Mouse (Mus musculus) neural tube, embryonic 12.5 days (tissue): Measurements from ENCODE around the gene Dclk1. TPM values are rescaled to one million over a fixed set of nuclear protein-coding genes. Genes with fewer than 3 reads are reported as not detected.

Experiments
- ATAC-seq: fragments of 200-750 bp; cut with Nextera tagmentation; 2 replicates; pipeline ENCODE4 v1.8.0; 2017; ENCODE audit warnings: low read depth, mild to moderate bottlenecking, moderate TSS enrichment, moderate library complexity; ENCODE audit not compliant: low FRiP score
- H3K27ac ChIP-seq: fragments of 300-500 bp; sonication (generic); 2 replicates; pipeline ENCODE4 v1.5.1; 2016
- H3K27me3 ChIP-seq: fragments of 300-500 bp; sonication (generic); replicated peaks from 2 replicates; pipeline ENCODE4 v1.6.1; 2016; ENCODE audit warnings: mild to moderate bottlenecking
- H3K36me3 ChIP-seq: fragments of 300-500 bp; sonication (generic); 2 replicates; pipeline ENCODE4 v1.6.1; 2016; ENCODE audit warnings: mild to moderate bottlenecking
- H3K4me1 ChIP-seq: fragments of 300-500 bp; sonication (generic); 2 replicates; pipeline ENCODE4 v1.6.1; 2016
- H3K4me2 ChIP-seq: fragments of 300-500 bp; sonication (generic); replicated peaks from 2 replicates; pipeline ENCODE4 v1.6.1; 2016; ENCODE audit warnings: mild to moderate bottlenecking
- H3K4me3 ChIP-seq: fragments of 300-500 bp; sonication (generic); 2 replicates; pipeline ENCODE4 v1.5.1; 2016
- H3K9ac ChIP-seq: fragments of 300-500 bp; sonication (generic); 2 replicates; pipeline ENCODE4 v1.6.1; 2016; ENCODE audit warnings: mild to moderate bottlenecking
- H3K9me3 ChIP-seq: fragments of 300-500 bp; sonication (generic); 2 replicates; pipeline ENCODE4 v1.6.1; 2016; ENCODE audit warnings: mild to moderate bottlenecking
- WGBS: fragments of 180-500 bp; shearing (Covaris S2); methylation state at CpG from one replicate; pipeline ENCODE4 v1.1.7; 2016; 5-methylcytosine and 5-hydroxymethylcytosine counted together
- polyA plus RNA-seq: library from polyadenylated mRNA; unstranded; fragments of >200 nt; fragmentation: Nextera tagmentation; extraction: Ambion mirVana; gene quantifications from 2 replicates; pipeline ENCODE4 v1.2.1, GENCODE M21; 2016

Dclk1 gene
- polyA plus RNA-seq, 1 experiment from 2014 or later, result 171 TPM

DNA sequence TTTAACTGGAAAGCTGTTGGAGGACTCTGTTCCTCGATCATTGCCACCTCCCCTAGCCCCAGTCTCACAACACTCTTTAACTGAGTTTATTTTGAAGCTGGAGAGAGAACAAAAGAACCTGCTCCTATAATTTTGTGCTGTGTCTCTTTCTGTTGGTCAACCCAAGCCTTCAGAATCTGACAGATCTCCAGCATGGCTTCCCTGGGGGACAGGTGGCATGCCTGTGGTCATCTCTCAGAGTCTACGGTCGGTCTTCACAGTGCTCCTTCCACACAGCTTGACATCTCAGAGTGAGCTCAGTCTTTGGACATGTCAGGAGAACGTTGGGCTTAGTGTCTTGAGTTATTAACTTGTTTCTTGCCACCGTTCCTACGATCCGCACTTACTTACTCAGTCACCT, 204.5 kb downstream of the Dclk1 start:
- Histone ChIP-seq H3K27ac (no peak overlapping the region), H3K4me2 (no peak overlapping the region), H3K4me3 (no peak overlapping the region), H3K9ac (no peak overlapping the region), H3K36me3 (no peaks in the 10 kb centered on the region), H3K4me1 (no peaks in the 10 kb centered on the region), H3K27me3 (no peaks in the 10 kb centered on the region), H3K9me3 (no peaks in the 10 kb centered on the region)
- 90% methylated on average over 7 of the region's 7 CpGs for WGBS
- ATAC-seq, result no peak

DNA sequence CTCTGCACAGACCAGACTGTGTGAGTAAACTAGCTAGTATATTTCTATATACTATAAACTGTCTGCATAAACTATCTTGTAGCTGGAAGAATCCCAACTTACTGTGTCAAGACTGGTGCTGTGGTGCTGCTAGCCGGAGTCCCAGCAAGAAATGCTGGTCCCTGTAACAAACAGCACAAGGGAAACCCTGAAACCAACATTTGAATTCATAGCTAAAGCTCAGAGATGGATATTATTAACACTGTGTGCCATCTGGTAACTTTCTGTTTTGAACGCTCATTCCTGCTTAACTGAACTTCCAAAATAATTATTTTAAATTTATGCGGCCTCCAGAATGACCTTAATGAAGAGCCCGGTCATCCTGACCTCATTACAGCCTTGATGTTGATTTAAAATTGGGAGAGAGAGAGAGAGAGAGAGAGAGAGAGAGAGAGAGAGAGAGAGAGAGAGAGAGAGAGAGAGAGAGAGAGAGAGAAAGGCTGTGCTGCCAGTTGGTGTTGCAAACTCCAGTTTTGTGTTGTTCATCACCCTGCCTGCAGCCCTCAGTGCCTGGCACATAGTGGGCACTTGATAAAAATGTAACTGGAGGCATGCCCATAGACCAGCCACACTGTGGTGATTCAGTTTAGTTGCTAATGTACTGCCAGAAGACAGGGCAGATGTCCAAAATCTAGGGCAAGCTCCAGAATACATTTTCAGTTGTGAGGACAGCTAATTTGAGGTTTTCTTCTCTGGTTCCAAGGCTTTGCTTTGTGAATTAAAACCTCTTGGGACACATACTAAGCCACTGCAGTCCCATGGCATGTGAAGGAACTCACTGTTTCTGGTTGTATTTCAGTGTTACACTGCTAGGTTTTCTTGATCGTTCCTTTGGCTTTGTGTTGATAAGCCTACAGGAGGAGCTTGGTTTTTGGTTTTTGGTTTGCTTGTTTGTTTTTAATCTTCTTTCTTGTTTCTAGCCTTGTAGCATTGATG, 205.6 kb downstream of the Dclk1 start:
- H3K4me3 ChIP-seq, result no peak overlapping the region
- H3K27ac ChIP-seq, result no peak overlapping the region
- no peaks in the 10 kb centered on the region for H3K27me3 ChIP-seq
- ATAC-seq, result no peak
- H3K9ac ChIP-seq, result no peak overlapping the region
- 87% methylated on average over 5 of the region's 5 CpGs for WGBS
- no peak overlapping the region for H3K4me2 ChIP-seq
- H3K36me3 ChIP-seq, result peaks cover 3% of the 10 kb centered on the region; the same call in 1 of the 2 replicates
- H3K4me1 ChIP-seq, result no peaks in the 10 kb centered on the region
- no peaks in the 10 kb centered on the region for H3K9me3 ChIP-seq

GRCm38 (mm10) chr3:55449148-55449547, 207.0 kb downstream of the Dclk1 start:
- no peak for ATAC-seq
- Histone ChIP-seq H3K9me3 (no peaks in the 10 kb centered on the region), H3K4me3 (no peak overlapping the region), H3K9ac (no peak overlapping the region), H3K4me2 (no peak overlapping the region), H3K27me3 (no peaks in the 10 kb centered on the region), H3K4me1 (no peaks in the 10 kb centered on the region), H3K36me3 (peaks cover 3% of the 10 kb centered on the region; the same call in 1 of the 2 replicates), H3K27ac (no peak overlapping the region)
- 87% methylated on average over 2 of the region's 2 CpGs for WGBS

DNA sequence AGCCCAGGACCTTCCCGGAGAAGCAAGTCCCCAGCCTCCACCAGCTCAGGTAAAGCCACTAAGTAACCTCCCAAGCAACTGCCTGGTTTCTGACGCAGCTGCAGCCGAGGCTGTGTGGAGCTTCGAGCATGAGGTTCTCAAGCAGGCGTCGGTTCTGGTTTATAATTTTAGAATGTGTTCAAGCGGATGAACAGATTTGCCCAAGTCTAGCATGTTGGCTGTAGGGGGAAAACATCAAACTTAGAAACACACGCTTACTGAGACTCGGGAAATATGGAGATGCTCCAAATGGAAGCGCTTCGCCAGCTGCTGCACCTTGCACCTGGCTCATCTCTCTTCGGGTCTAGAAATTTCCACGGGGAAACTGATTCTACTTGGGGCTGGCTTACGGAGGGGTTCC, 208.9 kb downstream of the Dclk1 start:
- Histone ChIP-seq H3K36me3 (peaks cover 3% of the 10 kb centered on the region; the same call in 1 of the 2 replicates), H3K4me2 (no peak overlapping the region), H3K27me3 (no peaks in the 10 kb centered on the region), H3K4me3 (no peak overlapping the region), H3K9ac (no peak overlapping the region), H3K9me3 (no peaks in the 10 kb centered on the region), H3K4me1 (no peaks in the 10 kb centered on the region), H3K27ac (no peak overlapping the region)
- no peak for ATAC-seq
- WGBS, result 94% methylated on average over 14 of the region's 14 CpGs

- Histone ChIP-seq H3K36me3 (peaks cover 3% of the 10 kb centered on the region), H3K27ac (no peak overlapping the region), H3K9ac (no peak overlapping the region), H3K27me3 (no peaks in the 10 kb centered on the region), H3K9me3 (no peaks in the 10 kb centered on the region), H3K4me3 (no peak overlapping the region), H3K4me1 (no peaks in the 10 kb centered on the region), H3K4me2 (no peak overlapping the region)
- ATAC-seq, result no peak
- 85% methylated on average over 3 of the region's 3 CpGs for WGBS
Measured at GRCm38 (mm10) chr3:55451877-55452276, 209.7 kb downstream of the Dclk1 start.

DNA sequence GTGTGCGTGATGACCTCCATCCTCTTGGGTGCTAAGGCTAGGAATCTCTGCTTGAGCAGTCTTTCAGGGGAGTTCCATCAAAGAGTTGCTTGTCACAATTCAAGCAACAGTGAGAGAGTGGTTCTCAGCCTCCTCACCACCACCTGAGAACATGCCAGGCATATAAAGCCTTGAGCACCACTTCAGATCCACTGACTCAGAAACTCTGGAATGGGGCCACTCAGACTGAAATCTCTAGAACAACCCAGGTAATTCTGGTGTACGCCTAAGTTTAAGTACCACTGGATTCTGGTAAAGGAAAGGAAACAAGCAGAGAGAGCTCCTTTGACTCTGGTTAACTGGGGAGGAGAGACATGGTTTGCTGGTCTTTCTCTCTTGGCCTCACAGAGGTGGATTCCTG, 210.3 kb downstream of the Dclk1 start:
- H3K36me3 ChIP-seq, result peaks cover 3% of the 10 kb centered on the region
- H3K4me1 ChIP-seq, result no peaks in the 10 kb centered on the region
- H3K9me3 ChIP-seq, result no peaks in the 10 kb centered on the region
- no peak overlapping the region for H3K4me3 ChIP-seq
- no peak overlapping the region for H3K27ac ChIP-seq
- no peaks in the 10 kb centered on the region for H3K27me3 ChIP-seq
- ATAC-seq, result no peak
- no peak overlapping the region for H3K4me2 ChIP-seq
- H3K9ac ChIP-seq, result no peak overlapping the region
- 93% methylated on average over 2 of the region's 2 CpGs for WGBS

GRCm38 (mm10) chr3:55461092-55461491, 218.9 kb downstream of the Dclk1 start:
- peaks cover 12% of the 10 kb centered on the region for H3K4me1 ChIP-seq
- no peak overlapping the region for H3K27ac ChIP-seq
- ATAC-seq, result peak; percentile 49; the same call in 1 of the 2 replicates
- H3K4me2 ChIP-seq, result peak overlapping the region; percentile 57
- H3K4me3 ChIP-seq, result no peak overlapping the region
- WGBS, result 57% methylated on average over 3 of the region's 3 CpGs
- H3K9me3 ChIP-seq, result no peaks in the 10 kb centered on the region
- no peaks in the 10 kb centered on the region; the same call in 1 of the 2 replicates for H3K36me3 ChIP-seq
- H3K9ac ChIP-seq, result no peak overlapping the region
- no peaks in the 10 kb centered on the region for H3K27me3 ChIP-seq

DNA sequence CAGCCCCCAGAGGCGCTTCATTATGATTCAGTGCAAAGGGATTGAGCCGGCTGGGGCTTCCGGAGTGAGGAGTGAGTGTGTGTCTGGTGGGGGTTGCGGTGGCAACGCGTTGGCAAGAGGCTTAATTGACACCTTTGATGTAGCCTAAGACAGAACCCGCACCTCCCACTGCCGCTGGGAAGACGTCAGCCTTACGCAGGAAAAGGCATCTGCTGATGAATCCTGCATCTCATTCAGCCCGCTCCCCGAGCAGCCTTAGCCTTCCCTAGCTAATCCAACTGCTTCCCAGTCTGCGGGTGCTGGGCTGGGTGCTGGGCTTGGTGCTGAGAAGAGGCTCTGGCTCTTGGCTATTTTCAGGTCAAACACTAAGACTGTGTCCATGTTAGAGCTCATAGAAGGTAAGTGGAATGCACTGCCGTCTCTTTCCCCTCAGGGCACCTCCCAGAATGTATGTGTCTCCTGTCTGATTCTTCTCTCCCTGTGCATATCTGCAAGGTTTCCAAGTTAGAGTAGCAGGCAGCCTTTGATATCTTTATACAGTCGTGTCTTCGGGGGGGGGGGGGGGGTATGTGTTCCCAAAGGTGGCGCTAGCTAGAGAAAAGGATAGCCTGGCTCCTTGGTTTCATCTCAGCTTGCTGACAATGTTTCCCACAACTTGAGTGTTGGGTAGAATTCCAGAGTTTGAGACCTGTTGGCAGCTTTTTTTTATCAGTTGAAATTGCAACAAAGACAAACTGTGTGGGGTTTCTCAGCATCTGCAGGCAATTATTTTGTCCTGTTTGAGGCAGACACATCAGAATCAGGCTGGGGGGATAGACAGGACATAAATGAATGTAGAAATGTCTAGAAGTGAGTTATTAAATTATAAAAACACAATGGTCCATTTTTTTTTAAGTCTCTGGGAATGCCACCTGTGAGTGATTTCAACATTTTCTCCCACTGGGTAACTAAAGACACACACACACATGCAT, 219.8 kb downstream of the Dclk1 start:
- Histone ChIP-seq H3K27me3 (no peaks in the 10 kb centered on the region), H3K9ac (no peak overlapping the region), H3K9me3 (no peaks in the 10 kb centered on the region), H3K4me3 (peak overlapping the region; percentile 13; the same call in 1 of the 2 replicates), H3K4me2 (peak overlapping the region; percentile 57), H3K36me3 (no peaks in the 10 kb centered on the region), H3K4me1 (peaks cover 12% of the 10 kb centered on the region), H3K27ac (no peak overlapping the region)
- ATAC-seq, result peak; percentile 91
- WGBS, result 1% methylated on average over 17 of the region's 17 CpGs

GRCm38 (mm10) chr3:55462904-55463668, 220.9 kb downstream of the Dclk1 start:
- Histone ChIP-seq H3K4me3 (no peak overlapping the region), H3K9me3 (no peaks in the 10 kb centered on the region), H3K27ac (no peak overlapping the region), H3K4me2 (no peak overlapping the region), H3K36me3 (no peaks in the 10 kb centered on the region), H3K27me3 (no peaks in the 10 kb centered on the region), H3K9ac (no peak overlapping the region), H3K4me1 (peaks cover 12% of the 10 kb centered on the region)
- WGBS, result 82% methylated on average over 4 of the region's 4 CpGs
- ATAC-seq, result no peak

GRCm38 (mm10) chr3:55464226-55464625, 222.1 kb downstream of the Dclk1 start:
- 73% methylated on average over 3 of the region's 3 CpGs for WGBS
- H3K36me3 ChIP-seq, result no peaks in the 10 kb centered on the region
- no peak overlapping the region for H3K4me2 ChIP-seq
- no peaks in the 10 kb centered on the region for H3K9me3 ChIP-seq
- H3K27me3 ChIP-seq, result no peaks in the 10 kb centered on the region
- peaks cover 12% of the 10 kb centered on the region for H3K4me1 ChIP-seq
- H3K27ac ChIP-seq, result no peak overlapping the region
- H3K4me3 ChIP-seq, result no peak overlapping the region
- no peak for ATAC-seq
- H3K9ac ChIP-seq, result no peak overlapping the region

GRCm38 (mm10) chr3:55465785-55466184, 223.6 kb downstream of the Dclk1 start:
- Histone ChIP-seq H3K4me2 (no peak overlapping the region), H3K9ac (no peak overlapping the region), H3K27me3 (no peaks in the 10 kb centered on the region), H3K27ac (no peak overlapping the region), H3K4me1 (peaks cover 12% of the 10 kb centered on the region), H3K9me3 (no peaks in the 10 kb centered on the region), H3K36me3 (no peaks in the 10 kb centered on the region), H3K4me3 (no peak overlapping the region)
- WGBS, result 78% methylated on average over 8 of the region's 8 CpGs
- ATAC-seq, result no peak
